Mouse (Mus musculus): Measurements from ENCODE around the gene Anxa6. TPM values are rescaled to one million over a fixed set of nuclear protein-coding genes. Genes with fewer than 3 reads are reported as not detected.

The Anxa6 gene
- total RNA-seq, 4 experiments from 2014 or later: 160 to 179 (median 170) TPM

DNA sequence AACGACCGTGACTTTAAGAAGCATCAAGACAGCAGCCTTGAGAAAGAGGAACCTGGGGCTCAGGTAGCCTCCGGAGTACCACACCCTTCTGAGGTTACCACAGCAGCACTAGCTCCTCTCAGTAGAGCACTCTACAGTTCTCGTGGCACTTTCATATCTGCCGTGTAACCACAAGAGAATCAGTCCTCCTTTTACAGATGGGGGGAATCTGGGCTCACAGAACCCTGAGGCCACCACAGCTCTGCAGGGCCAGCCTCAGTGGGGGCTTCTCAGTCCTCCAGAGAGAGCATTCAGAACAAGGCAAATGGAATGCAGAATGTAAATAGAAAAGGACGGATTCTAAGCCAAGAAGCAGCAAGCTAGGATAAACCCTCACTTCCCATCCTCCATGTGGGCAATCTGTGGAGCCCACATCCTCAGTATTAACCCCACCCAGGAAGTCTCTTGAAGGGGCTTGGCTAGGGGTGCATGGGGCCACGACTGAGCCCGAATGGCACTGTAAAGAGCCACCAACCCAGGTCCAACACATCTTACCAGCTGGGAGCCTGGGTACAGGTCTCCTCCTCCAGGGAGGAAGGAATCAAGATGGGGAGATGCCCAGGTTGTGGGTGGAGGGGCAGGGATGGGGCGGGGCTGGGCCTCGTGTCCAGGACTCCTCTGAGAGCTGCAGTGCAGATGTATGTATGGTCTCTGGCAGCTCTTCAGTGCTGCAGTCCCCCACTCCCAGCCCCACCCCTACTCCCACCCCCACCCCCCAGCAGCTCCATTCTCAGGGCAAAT is 1.8 kb downstream of the Anxa6 start:
- no peak for DNase-seq (ENCODE audit: low spot score in 2 of 2)

DNA sequence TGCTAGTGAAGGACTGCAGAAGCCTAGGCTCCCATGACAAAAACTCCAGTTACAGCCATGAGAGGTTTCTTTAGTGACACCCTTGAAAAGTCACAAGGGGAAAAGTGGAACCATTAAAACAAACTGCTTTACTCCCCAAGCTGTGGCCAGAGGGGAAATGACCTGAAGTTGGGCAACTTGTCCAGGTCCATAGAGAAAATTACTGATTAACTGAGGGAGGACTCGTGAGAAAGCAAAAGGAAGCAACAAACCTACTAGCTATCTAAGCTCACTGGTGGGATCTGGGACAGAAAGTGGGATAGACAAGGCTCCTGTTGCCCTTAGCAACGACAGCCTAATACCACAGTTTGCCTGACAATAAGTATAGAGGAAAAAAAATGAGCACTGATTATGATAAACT is 4.7 kb downstream of the Anxa6 start:
- no peak for DNase-seq (ENCODE audit: low spot score in 2 of 2)

DNA sequence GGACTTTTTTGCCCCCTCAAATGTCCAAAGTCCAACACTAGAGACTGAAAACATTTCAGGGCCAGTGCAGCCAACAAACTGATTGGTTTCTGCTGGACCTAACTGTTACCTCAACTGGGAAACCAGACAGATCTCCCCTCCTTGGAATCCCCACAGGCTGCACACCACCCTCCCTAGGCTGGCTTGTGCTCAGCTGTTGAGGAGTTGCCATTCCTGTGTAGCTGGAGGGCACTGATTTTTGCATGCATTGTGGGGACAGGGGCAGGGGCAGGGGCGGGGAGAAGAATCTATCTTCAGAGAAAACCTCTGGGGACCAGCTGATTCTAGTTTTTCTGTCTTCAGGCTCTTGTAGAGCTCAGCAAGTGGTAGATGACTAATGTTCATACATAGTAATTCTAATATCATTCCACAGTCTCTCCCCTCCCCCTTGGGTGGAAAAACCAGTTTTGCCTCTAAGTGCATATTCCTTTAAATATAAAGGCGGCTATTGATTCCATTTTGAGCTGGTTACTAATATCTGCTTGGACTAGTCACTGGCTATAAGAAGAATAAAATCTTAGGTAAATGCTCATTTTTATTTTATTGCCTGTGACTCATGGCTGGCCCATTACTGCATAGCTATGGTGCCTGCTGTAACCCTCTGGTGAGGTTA is 5.9 kb downstream of the Anxa6 start:
- no peak for DNase-seq (ENCODE audit: low spot score in 2 of 2)

DNA sequence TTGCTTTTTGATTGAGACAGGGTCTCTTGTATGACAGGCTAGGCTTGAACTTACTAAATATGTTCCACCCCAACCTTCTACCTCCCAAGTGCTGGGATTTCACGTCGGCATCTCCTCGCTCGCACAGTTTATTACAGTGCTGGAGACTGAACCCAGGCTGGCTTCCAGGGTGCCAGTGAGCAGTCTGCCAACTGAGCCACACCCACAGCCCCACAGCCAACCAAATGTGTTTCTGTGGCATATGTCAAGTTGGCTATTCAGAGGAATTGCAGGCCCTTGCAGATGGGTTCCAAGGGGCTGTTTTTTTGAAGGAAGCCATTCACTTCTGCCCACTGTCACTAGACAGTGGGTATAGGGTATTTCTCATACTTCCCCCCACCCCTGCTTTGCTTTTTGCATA is 7.3 kb downstream of the Anxa6 start:
- peak in 1 of 2 experiments; percentile 53 for DNase-seq (ENCODE audit: low spot score in 2 of 2)

DNA sequence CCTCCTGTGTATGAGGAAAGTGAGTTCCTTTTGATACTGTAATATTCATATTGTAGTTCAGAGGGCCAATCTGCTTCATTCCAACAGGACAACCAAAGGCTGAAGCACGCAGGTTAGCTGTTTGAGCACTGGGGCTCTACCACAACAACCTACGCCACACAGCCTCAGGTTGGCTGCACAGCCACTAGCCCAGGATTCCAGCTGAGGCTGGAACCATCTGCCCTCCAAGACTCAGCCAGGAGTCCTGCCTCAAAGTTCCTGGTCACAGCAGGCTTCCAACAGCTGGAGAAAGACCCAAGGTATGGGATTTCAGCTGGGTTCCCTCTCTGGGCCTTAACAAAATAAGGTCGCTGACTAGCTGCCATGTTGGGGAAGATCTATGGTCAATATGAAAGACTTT is 9.7 kb downstream of the Anxa6 start:
- DNase-seq (ENCODE audit: low spot score in 2 of 2): no peak

DNA sequence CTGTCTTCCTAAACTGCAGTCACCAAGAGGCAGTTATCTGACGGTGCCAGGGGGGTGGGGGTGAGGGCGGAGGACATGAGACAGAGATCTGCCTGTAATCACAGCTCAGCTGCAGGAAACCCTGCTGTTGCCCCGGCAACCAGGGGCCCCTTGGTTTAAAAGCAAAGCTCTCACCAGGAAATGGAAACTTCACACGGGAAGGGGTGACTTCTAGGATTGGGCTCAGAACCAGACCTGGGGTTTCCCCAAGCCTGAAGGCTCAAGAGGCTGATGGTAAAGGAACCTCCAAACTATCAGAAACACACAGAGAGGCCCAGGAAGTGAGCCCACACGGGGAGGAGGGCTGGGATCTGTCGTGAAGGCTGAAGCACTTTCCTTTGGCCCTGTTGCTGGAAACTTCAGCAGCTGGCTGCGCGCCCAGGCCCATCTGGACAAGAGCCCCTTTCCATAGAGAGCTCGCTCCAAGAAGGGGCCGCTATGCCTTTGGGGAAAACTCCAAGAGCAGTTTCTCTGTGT is 10.1 kb downstream of the Anxa6 start:
- DNase-seq (ENCODE audit: low spot score in 2 of 2): peak; percentile 82 to 91

DNA sequence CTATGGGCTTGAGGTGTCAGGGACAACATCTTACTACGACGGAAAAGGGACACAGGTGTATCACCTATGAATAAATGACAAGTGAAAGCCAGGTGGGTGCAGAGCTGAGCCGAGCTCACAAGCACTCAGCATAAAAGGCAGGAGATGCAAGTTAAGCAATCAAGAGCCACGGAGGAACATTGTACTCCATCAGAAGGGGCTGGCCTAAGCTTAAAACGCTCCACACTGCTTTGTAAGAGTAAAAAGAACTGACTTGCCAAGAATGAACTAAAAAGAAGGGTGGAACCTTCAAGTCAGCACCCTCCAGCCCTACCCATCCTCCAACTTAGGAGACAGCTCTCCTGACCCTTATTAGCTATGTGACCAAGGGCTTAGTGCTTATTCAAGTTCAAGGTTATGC is 10.7 kb downstream of the Anxa6 start:
- DNase-seq (ENCODE audit: low spot score in 2 of 2): no peak

DNA sequence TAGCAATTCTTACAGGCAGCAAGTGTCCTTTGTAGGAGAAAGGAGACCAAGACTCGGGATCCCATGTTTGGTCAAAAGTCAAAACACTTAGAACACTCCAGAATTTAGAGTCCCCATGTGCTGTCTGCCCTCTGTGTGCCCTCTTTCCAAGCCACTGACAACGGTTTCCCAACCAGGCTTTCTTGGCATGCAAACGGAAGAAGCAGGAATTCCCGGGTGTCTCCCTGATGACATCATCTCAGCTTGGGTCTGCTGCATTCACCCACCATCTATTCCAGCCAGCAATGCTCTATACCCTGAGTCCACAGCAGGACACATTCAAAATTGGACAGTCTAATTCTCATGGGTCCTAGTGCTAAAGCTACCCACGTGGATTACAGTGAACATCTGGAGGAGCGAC is 11.4 kb downstream of the Anxa6 start:
- no peak for DNase-seq (ENCODE audit: low spot score in 2 of 2)

DNA sequence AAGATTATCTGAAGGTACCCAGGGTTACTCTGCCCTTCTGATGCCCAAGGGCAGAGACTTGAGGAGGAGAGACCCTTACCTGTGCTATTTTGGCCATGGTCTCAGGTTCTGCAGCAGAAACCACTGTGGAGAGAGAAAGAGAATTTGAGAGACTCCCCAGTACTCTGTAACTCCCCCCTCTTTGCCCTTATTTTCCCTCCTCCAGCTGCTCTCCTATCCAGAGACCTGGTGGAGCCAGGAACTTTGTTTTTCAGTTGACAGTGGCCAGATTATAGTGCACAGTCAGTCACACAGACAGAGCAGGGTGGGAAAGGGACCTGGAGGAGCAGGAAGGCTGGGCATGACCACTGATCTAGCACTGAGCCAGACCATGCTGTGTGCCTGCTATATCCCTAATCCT is 11.8 kb downstream of the Anxa6 start:
- no peak for DNase-seq (ENCODE audit: low spot score in 2 of 2)

DNA sequence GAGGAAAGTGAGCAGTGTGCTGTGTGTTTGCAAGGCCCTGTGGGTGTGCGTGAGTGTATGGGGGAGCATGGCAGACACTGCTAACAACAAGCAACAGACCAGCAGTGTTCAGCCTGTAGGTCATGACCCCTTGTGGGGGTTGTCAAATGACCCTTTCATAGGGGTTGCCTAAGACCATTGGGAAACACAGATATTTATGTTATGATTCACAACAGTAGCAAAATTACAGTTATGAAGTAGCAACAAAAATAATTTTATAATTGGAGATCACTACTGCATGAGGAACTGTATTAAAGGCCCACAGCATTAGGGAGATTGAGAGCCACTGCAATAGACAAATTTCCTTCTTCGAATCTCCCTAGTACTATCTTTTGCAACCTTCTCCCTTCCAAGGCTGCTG is 13.5 kb downstream of the Anxa6 start:
- no peak for DNase-seq (ENCODE audit: low spot score in 2 of 2)

DNA sequence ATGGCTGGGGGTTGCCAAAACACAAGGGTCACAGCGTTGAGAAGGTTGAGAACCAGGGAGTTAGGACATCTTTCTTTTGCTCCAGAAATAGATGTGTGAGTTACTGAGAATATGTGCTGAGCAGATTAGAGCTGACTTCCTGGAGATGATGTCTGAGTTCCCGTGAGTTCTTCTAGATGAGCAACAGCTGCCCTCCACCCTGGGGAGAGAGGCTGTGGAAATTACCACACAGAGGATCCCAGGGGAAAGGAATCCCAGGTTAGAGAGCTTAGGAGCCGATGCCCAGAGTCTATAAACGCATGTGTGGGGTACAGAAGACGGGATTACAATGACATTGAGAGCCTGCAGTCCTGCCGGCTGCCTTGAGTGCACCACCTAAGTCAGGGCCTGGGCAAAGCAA is 15.2 kb downstream of the Anxa6 start:
- no peak for DNase-seq (ENCODE audit: low spot score in 2 of 2)

DNA sequence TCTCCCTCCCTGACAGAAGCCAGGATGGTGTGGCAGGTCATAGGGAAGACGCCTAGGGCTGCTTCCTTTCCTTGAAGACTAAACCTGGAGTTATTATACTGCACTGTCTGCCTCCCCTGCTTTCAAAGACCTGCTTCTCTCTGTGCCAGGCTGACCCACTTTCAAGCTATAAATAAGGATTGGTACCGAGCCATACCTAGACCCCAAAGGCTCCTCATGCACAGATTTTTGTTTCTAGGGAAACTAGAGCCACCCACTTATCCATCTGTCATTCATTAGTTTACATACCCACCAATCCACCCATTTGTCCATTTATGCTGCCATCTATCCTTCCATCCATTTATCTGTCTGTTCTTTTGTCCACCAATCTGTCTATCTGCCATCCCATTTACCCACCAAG is 16.0 kb downstream of the Anxa6 start:
- DNase-seq (ENCODE audit: low spot score in 2 of 2): no peak

DNA sequence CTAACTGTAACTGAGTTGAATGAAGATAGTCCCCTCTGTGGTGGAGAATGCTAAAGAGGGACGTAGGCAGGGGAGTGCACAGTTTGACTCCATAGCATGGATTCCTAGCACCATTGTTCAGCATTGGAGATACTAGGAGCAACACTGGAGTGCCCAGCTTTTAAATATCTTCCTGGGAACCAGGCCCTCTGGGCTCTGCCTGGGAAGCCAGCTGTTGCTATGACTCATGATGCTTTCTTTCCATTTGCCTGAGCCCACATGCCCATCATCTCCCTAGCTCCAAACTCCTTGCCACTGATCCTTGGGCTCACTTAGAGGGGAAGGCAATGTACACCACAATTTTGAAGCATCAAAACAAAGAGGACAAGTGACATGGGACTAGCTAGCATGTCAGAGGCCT is 16.5 kb downstream of the Anxa6 start:
- DNase-seq (ENCODE audit: low spot score in 2 of 2): no peak

DNA sequence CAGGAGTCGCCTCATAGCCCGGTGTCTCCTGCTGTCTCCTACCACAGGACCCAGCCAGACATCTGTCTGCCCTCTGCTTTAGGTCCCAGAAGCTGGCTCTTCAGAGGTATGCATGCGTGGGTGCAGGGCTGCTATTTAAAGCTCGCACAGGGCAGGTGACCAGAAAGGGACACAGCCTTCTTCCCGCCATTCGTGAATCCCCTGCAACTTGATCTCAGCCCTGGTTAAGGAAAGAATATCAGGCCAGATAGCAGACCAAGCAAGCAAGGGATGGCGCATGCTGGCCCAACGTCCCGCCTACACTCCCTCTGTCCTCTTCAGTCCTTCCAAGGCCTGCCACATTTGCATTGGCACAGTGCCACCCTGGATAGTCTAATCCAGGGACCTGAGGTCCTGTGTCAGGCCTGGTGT is 17.4 kb downstream of the Anxa6 start:
- DNase-seq (ENCODE audit: low spot score in 2 of 2): peak; percentile 66 to 80

DNA sequence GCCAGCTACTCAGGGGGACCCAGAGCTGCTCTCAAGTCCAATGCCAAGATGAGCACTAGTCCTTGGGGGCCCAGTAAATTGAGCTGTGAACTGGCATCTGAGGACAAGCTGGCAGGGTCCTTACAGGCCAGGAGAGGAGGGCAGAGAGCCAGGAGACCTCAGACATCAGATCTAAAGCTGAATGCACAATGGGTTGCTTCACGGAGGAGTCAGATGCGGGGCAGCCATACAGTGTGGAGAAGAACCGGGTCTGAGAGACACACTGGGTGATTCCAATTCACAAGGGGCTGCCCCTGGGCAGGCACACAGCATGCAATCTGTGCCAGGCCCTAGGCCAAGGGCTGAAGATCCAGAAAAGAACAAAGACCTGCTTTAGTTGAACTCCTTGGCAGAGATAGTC is 18.0 kb downstream of the Anxa6 start:
- DNase-seq (ENCODE audit: low spot score in 2 of 2): no peak

DNA sequence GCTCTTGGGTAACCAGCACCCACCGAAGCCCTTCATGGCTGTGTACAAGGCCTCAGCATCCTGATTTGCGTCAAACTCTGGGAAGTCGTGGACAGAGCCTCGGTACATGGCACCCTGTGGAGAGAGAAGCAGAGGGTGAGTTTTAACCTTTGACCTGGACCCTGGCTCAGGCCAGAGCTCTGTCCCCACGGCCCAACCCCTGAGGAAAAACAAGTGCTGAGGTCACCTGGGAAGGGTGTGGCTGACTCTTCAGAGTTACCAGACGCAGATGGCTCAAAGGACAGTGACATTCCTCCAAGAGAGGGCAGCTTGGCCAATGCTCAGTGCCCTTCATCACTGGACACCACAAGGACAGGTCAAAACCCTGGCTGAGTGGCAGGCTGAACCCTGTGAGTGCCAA is 19.4 kb downstream of the Anxa6 start:
- DNase-seq (ENCODE audit: low spot score in 2 of 2): no peak

DNA sequence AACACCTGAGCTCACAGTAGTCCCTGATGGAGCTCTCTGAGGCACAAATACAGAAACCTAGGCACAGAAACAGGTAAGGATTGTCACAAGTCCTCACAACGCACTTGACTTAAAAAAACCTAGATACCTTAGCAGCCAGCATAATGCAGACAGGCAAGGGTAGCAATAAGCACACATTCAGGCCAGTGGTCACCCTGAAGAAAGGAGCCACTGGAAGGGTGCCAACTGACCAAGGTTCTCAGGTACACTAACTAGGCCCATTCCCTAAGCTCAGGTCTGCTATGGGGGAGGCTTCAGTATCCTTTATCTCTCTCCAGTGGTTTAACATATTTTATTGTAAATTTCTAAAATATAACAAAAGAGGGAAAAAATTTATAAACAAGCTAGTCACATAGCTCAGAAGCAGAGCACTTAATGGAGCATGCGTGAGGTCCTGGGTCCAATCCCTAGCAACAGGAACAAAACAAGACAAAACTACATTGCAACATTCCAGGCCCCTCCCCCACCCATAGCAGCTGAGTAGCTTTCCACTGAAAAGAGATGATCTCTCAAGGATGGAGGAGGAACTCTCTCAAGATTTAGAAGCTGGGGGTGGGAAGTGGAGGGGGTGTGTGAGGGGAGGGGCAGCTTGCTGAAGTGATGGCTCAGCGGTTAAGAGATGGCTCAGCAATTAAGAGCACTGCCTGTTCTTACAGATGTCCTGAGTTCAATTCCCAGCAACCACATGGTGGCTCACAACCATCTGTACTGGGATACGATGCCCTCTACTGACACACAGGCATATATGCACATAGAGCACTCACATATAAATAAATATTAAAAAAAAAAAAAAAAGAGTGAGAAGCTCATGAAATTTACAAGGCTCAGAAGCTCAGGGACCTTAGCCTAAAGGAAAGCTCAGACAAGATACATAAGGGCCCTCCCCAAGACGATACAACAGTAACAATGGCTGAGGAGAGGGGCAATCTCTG is 20.4 kb downstream of the Anxa6 start:
- DNase-seq (ENCODE audit: low spot score in 2 of 2): no peak

DNA sequence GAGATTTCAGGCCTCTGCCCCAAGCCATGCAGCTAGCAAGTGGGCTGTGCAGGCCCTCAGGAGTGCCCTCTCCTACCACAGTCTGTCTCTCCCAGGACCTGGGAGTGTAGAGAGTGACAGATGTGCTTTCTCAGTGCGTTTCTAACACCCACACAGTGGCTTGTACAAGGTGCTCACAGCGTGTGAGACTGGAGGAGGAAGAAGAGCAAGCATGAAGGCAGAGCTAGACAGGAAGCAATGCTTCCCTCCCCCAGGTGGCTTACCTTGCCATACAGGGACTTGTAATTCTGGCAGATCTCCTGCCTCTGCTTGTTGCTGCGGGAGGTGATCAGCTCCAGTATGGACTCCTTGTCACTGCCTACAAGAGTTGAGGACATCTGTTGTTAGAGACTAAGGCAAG is 21.8 kb downstream of the Anxa6 start:
- no peak for DNase-seq (ENCODE audit: low spot score in 2 of 2)

DNA sequence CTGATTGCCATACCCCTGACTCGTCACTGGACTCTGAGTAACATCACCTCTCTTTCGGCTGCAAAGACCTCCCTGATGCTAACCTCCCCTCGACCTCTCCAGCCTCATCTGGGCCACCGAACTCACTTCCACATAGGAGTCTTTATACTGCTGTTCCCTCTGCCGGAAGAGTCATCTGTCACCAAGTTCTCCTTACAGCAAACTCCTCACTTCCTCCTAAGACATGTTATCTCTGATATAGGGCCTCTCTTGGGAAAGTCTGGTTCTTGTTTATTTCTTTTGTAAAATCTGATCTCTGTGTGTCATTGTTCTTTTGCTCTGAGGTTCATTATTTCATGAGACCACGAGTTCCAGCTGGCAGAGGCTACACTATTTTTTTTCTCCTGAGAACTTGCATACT is 25.0 kb downstream of the Anxa6 start:
- DNase-seq (ENCODE audit: low spot score in 2 of 2): no peak

DNA sequence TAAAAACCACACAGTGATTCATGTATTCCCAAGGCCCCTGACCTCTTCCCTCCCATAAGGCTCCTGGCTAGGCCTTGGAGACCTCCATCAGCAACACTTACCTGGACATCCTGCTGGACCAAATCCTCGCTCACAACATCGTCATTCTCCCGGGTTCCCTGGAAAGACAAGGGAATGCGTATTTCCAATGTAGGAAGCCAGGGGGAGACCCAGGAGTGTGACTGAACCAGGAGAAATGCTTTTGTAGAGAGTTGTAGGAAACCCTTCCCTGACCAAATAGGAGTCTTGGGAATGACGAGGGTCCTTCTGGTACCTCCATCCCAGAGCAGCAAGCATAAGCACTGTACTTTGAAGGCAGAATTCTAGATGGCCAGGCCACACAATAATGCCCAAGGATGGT is 27.6 kb downstream of the Anxa6 start:
- no peak for DNase-seq (ENCODE audit: low spot score in 2 of 2)

DNA sequence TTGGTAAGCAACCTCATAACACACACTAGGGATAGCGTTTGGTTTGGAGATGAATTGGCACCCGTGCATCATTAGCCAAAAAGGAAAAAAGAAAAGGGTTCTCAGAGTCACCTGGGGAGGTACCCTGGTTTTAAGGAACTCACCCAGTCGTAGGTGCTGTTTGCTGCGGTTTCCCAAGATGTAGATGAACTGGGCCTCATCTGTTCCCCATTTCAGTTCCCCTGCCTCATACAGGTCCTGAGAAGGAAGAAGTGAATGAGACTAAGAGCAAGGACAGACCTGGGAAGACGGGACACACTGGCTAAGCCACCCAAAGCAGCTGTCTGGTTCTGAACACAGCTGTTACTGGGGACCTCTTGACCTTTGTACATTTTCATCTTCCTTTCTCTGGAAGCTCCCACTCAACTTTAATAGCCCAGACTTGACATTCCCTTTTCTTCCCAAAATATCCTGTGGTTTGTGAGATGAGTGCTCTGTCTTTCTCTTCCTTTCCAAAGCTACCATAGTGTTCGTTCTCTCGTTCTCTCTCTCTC is 28.2 kb downstream of the Anxa6 start:
- DNase-seq (ENCODE audit: low spot score in 2 of 2): no peak

DNA sequence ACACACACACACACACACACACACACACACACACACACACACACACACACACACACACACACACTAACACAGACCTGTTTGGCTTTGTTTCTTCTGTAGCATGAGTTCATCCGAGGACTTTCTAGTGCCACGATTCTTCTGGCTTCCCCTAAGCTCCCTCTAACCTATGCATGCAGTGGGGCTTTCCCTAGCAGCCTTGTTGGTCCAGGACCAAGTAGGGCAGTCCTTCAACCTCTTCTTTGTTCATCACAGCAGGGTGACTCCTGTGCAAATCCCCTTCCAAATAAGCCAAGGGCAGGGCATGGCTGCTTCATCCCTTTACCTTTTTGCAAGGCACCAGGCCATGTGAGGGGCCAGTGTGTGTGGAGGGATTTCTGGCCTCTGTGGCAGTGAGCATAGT is 34.5 kb downstream of the Anxa6 start:
- DNase-seq (ENCODE audit: low spot score in 2 of 2): no peak
